Mouse (Mus musculus): ENCODE measurements at regions not wholly inside any gene's neighbourhood (a gene's known extent, or its start where the extent isn't known, plus 50 kb on each side); places are given as distances from the start of the nearest gene placed in this dataset.

DNA sequence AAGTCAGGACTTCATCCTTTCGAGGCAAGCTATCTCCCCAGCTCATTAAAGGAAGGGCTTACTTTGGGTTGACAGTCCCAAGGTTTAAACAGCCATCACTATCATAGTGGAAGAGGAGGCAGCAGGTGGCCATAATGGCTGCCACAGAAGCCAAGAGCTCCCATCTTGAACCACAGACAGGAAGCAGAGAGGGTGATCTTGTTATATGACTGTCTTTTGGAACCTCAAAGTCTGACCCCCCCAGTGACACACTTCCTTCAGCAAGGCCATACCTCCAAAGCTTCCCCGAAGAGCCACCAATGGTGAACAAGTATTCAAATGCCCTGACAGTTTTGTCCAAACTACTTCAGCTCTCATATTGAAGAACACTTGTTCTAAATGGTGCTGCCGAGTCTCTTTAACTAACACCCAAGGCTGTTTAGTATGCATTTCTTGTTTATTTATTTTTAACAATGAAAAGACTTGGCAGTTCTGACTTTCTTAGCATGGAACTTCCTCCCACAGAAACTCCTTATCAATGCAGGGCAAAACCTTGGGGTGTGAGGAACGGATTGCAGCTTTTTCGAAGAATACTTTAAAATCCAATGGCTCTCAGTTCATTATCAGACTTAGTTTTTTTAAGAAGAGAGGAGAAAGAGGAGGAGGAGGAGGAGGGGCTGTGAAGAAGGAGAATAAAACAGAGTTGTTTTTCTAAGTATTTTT lies 79.8 kb upstream of the Tnik start:
- no peak overlapping the region for H3K9ac ChIP-seq

DNA sequence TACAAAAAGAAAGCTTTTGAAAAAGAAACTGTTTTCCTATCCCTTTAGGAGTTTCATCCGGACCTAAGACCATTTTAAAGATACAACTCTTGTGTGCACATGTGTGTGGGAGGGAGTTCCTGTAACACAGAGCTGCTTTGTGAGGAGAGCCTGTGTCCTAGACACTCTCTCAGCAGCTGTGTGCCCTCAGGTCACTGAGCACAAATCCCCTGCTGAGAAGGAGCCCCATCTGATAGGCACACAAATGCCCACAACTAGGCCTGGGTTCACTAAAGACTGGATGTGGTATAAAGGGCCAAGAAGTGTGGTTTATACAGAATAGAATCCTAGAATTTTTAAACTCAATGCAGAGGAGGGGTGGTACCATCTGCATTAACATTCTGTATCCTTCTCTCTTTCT lies 77.5 kb upstream of the Tnik start:
- Histone ChIP-seq H3K27ac (peak overlapping the region; percentile 53; the same call in 1 of the 2 replicates), H3K4me2 (no peak overlapping the region), H3K9ac (no peak overlapping the region), H3K9me3 (no peaks in the 10 kb centered on the region), H3K27me3 (no peaks in the 10 kb centered on the region), H3K4me3 (no peak overlapping the region), H3K36me3 (no peaks in the 10 kb centered on the region), H3K4me1 (peaks cover 8% of the 10 kb centered on the region)
- 20% methylated on average over 1 of the region's 1 CpGs for WGBS
- ATAC-seq (ENCODE audit: insufficient number of reproducible peaks, insufficient read depth, low FRiP score, low TSS enrichment, low read depth): no peak

More for the DNA sequence above, 79.8 kb upstream of the Tnik start:
- H3K36me3 ChIP-seq: no peaks in the 10 kb centered on the region
- 89% methylated on average over 5 of the region's 5 CpGs for WGBS
- no peaks in the 10 kb centered on the region for H3K9me3 ChIP-seq
- peaks cover 8% of the 10 kb centered on the region for H3K4me1 ChIP-seq
- H3K27me3 ChIP-seq: no peaks in the 10 kb centered on the region
- H3K4me2 ChIP-seq: no peak overlapping the region
- no peak for ATAC-seq (ENCODE audit: insufficient number of reproducible peaks, insufficient read depth, low FRiP score, low TSS enrichment, low read depth)
- H3K27ac ChIP-seq: no peak overlapping the region
- H3K4me3 ChIP-seq: no peak overlapping the region

DNA sequence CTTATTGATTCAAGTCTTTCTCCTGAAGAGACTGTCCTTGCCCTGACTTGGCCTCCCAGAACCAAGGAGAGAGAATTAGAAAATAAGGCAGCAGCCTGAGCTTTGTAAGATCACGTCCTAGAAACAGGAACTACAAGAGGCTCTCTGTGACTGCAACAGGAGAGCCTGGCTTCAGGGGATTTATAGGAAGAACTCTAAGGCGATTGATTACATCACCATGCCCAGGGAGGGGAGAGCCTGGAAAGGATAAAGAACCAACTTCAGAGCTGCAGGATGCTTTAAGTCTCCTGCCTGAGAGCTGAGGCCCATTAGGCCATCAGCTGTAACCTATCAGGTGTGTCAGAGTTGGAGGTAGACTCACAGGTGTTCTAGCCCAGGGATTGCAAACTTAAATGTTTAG lies 77.1 kb upstream of the Tnik start:
- Histone ChIP-seq H3K36me3 (no peaks in the 10 kb centered on the region), H3K27ac (0 out of 2 replicates have a peak overlapping the region, but pooled peaks have one; percentile 53), H3K4me1 (peaks cover 8% of the 10 kb centered on the region), H3K4me3 (no peak overlapping the region), H3K9ac (no peak overlapping the region), H3K4me2 (no peak overlapping the region), H3K9me3 (no peaks in the 10 kb centered on the region), H3K27me3 (no peaks in the 10 kb centered on the region)
- WGBS: 10% methylated on average over 2 of the region's 2 CpGs
- ATAC-seq (ENCODE audit: insufficient number of reproducible peaks, insufficient read depth, low FRiP score, low TSS enrichment, low read depth): no peak

DNA sequence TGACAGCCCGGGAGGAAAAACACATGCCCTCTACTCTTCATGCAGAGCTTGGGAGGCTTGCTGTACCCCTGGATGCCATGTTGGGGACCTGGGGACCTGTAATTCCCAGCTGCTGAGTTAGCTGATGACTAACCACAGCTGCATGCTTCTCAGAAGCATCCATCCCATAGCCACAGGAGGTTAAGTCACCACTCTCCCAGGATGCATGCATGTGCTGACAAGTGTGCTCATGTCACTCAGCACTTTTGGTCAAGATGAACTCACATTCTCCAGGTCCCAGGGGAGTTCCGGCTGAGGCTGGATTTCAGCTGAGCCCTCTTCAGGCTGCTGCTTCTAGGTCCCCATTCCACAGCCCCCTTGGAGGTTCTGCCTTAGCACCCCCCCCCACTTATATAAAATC lies 73.6 kb upstream of the Tnik start:
- H3K4me2 ChIP-seq: no peak overlapping the region
- ATAC-seq (ENCODE audit: insufficient number of reproducible peaks, insufficient read depth, low FRiP score, low TSS enrichment, low read depth): no peak

DNA sequence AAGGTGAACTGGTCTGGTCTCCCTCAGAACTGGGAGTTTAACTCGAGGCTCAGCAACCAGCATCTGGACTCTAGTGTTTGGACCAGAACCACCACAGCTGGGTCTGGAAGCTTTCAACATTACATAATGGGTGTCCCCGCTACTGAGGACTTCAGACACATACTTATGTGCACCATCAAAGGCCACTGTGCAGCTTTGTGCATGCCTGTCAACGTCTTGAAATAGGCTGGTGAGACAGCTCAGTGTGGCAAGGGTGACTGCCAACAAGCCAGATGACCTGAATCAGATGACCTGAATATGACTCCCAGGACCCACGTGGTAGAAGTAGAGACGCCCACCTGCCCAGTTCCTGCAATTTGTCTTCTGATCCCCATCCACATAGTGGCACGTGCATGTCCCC lies 72.8 kb upstream of the Tnik start:
- Histone ChIP-seq H3K4me1 (peaks cover 8% of the 10 kb centered on the region), H3K4me2 (no peak overlapping the region), H3K36me3 (no peaks in the 10 kb centered on the region), H3K9me3 (no peaks in the 10 kb centered on the region), H3K4me3 (no peak overlapping the region), H3K27me3 (no peaks in the 10 kb centered on the region), H3K27ac (no peak overlapping the region), H3K9ac (no peak overlapping the region)
- ATAC-seq (ENCODE audit: insufficient number of reproducible peaks, insufficient read depth, low FRiP score, low TSS enrichment, low read depth): no peak
- 80% methylated on average over 6 of the region's 6 CpGs for WGBS

More for the DNA sequence above, 73.6 kb upstream of the Tnik start:
- Histone ChIP-seq H3K27me3 (no peaks in the 10 kb centered on the region), H3K9me3 (no peaks in the 10 kb centered on the region), H3K36me3 (no peaks in the 10 kb centered on the region), H3K9ac (no peak overlapping the region), H3K4me1 (peaks cover 8% of the 10 kb centered on the region), H3K27ac (no peak overlapping the region), H3K4me3 (no peak overlapping the region)
- WGBS: 82% methylated on average over 2 of the region's 2 CpGs

DNA sequence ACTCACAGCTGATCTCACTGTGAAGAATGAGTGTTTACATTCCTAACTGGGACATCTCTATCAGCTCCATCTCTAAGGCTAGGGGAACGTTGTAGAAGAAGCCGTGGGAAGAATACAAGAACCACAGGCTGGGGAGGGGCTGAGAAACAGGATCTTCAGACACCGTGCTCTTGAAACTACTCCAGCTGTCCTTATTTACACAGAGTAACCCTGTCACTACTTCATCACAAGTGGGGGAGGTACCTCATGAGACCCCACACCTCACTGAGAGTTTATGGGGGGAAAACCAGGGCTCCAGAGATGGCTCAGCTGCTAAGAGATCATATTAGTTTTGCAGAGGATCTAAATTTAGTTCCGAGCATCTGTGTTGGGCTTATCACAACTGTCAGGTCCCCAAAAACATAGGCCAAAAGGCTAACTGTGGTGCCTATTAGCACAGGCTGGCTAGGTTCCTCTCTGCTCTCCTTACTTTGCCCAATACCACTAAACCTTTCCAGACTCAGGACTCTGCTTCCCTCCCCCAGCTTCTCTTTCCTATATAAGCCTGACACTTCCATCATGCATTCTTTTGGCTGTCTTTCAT lies 68.5 kb upstream of the Tnik start:
- H3K27me3 ChIP-seq: no peaks in the 10 kb centered on the region
- H3K4me2 ChIP-seq: no peak overlapping the region
- no peaks in the 10 kb centered on the region for H3K36me3 ChIP-seq
- WGBS: 60% methylated on average over 4 of the region's 4 CpGs
- no peak overlapping the region for H3K4me3 ChIP-seq
- 0 out of 2 replicates have a peak, but pooled peaks cover 4% of the 10 kb centered on the region for H3K4me1 ChIP-seq
- ATAC-seq (ENCODE audit: insufficient number of reproducible peaks, insufficient read depth, low FRiP score, low TSS enrichment, low read depth): no peak
- no peak overlapping the region for H3K9ac ChIP-seq
- H3K27ac ChIP-seq: no peak overlapping the region
- no peaks in the 10 kb centered on the region for H3K9me3 ChIP-seq

DNA sequence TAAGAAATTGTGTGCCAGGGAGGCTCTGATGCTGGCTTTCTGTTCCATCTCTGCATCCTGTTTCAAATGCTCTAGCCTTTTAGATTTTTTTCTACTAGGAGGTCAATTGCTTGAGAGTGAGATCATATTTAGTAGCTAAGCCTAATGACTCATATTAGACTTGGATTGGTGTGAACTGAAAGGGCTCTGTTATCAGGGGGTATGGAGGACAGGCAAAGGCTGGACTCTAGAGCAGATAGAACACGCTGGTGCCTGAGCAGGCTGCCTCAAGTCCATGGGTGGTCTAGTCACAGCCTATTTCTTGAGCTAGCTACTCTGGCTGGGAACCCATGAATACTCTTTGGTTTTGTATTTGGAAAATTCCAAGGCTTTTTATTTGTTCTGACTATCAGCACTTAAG lies 66.2 kb upstream of the Tnik start:
- Histone ChIP-seq H3K4me2 (no peak overlapping the region), H3K27ac (no peak overlapping the region), H3K4me3 (no peak overlapping the region), H3K9ac (no peak overlapping the region), H3K4me1 (0 out of 2 replicates have a peak, but pooled peaks cover 4% of the 10 kb centered on the region), H3K36me3 (no peaks in the 10 kb centered on the region), H3K27me3 (no peaks in the 10 kb centered on the region), H3K9me3 (no peaks in the 10 kb centered on the region)
- WGBS: 100% methylated on average over 1 of the region's 1 CpGs
- no peak for ATAC-seq (ENCODE audit: insufficient number of reproducible peaks, insufficient read depth, low FRiP score, low TSS enrichment, low read depth)

DNA sequence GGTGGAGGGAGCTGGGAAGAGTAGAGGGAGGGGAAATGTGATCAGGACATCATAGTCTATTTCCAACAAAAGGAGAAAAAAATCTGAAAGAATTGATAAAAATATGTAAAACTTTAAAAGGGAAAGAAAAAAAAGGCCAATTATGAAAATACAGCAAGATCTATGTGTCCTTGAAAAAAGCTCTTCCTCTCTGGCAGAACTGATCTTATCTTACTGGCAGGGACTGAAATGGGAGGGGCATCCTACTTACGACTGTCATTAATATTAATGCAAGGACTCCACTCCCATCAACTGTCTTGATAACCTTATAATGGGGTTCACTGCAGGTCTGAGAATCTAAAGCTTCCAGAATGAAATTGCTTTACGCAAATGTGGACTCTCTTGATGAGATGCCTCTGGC lies 53.7 kb upstream of the Tnik start:
- Histone ChIP-seq H3K4me3 (no peak overlapping the region), H3K9ac (no peak overlapping the region), H3K4me1 (no peaks in the 10 kb centered on the region), H3K9me3 (no peaks in the 10 kb centered on the region), H3K36me3 (no peaks in the 10 kb centered on the region), H3K4me2 (no peak overlapping the region), H3K27me3 (no peaks in the 10 kb centered on the region), H3K27ac (no peak overlapping the region)
- WGBS: 83% methylated on average over 2 of the region's 2 CpGs
- ATAC-seq (ENCODE audit: insufficient number of reproducible peaks, insufficient read depth, low FRiP score, low TSS enrichment, low read depth): no peak

DNA sequence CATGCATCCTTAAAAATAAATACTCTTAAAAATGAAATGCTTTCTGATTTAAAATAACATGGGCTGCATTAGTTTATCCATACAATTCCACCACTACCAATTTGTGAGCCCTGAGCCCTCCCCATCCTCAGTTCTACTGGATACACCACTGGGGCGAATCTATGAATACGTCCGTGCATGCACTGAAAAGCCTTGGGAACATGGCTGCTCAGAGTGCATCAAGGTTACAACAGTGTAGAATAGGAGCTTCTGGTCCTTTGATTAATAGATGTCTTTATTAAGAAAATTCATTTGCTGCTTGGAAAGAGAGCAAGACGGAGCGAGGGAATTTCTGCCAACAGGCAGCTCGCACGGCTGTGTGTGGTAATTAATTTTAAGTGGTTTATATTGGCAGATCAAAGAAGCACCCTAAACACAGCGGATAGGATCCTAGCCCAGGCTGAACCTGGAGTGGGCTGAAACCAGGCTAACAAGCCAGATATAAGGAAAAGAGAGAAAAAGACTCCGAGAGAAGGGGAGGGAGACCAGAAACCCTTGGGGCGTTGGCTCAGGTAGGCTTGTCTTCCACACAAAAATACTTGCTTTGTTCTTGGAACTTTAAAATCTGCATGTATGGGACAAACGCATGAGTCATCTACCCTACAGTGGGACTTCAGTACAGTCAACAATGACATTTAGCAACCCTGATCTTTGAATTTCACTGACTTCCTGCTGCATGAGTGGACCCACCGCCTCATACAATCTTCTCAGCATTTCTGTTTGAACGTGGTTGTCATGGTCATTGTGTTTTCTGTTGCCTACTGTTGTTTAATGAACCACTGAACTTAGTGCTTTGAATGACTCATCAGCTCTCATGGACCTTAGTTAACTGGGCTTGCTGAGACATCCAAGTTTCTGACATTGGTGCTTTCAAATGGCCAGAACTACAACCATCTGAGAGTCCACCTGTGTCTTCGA lies 51.9 kb upstream of the Tnik start:
- ATAC-seq (ENCODE audit: insufficient number of reproducible peaks, insufficient read depth, low FRiP score, low TSS enrichment, low read depth): no peak
- H3K36me3 ChIP-seq: no peaks in the 10 kb centered on the region
- H3K4me2 ChIP-seq: no peak overlapping the region
- no peaks in the 10 kb centered on the region for H3K4me1 ChIP-seq
- 76% methylated on average over 14 of the region's 14 CpGs for WGBS
- H3K9ac ChIP-seq: no peak overlapping the region
- H3K27ac ChIP-seq: no peak overlapping the region
- no peak overlapping the region for H3K4me3 ChIP-seq
- H3K27me3 ChIP-seq: no peaks in the 10 kb centered on the region
- H3K9me3 ChIP-seq: no peaks in the 10 kb centered on the region

Data from embryonic facial prominence, embryonic 13.5 days (tissue).